Mouse (Mus musculus) liver, embryonic 11.5 days (tissue): ENCODE measurements around the gene Wipi1. TPM values are rescaled to one million over a fixed set of nuclear protein-coding genes. Genes with fewer than 3 reads are reported as not detected.

Experiments used
- ATAC-seq: fragments of 200-750 bp; cut with Nextera tagmentation; replicated peaks from 2 replicates; pipeline ENCODE4 v1.8.0; 2017; ENCODE audit warnings: moderate number of reproducible peaks, mild to moderate bottlenecking, moderate TSS enrichment, moderate library complexity; ENCODE audit not compliant: low FRiP score
- DNase-seq: peaks from one replicate; pipeline ENCODE4 v3.0.0-alpha.2; 2017; ENCODE audit warnings: low spot score
- H3K27ac ChIP-seq: fragments of 300-500 bp; sonication (generic); 2 replicates; pipeline ENCODE4 v1.5.1; 2014; ENCODE audit warnings: mild to moderate bottlenecking, low read depth, low read length, control low read depth
- H3K27me3 ChIP-seq: fragments of 300-500 bp; sonication (generic); replicated peaks from 2 replicates; pipeline ENCODE4 v1.6.1; 2014; ENCODE audit warnings: low read length, mixed read lengths; ENCODE audit not compliant: control insufficient read depth, insufficient read depth
- H3K36me3 ChIP-seq: fragments of 300-500 bp; sonication (generic); 2 replicates; pipeline ENCODE4 v1.6.1; 2014; ENCODE audit warnings: mild to moderate bottlenecking, low read length, moderate library complexity, mixed read lengths; ENCODE audit not compliant: control insufficient read depth, insufficient read depth
- H3K4me1 ChIP-seq: fragments of 300-500 bp; sonication (generic); replicated peaks from 2 replicates; pipeline ENCODE4 v1.6.1; 2014; ENCODE audit warnings: low read length, mixed read lengths; ENCODE audit not compliant: control insufficient read depth, insufficient read depth
- H3K4me2 ChIP-seq: fragments of 300-500 bp; sonication (generic); 2 replicates; pipeline ENCODE4 v1.6.1; 2014; ENCODE audit warnings: mild to moderate bottlenecking, control low read depth, moderate library complexity
- H3K4me3 ChIP-seq: fragments of 300-500 bp; sonication (generic); 2 replicates; pipeline ENCODE4 v1.5.1; 2014; ENCODE audit warnings: low read depth, low read length, control low read depth
- H3K9ac ChIP-seq: fragments of 300-500 bp; sonication (generic); 2 replicates; pipeline ENCODE4 v1.6.1; 2014; ENCODE audit warnings: low read depth, low read length, control low read depth
- H3K9me3 ChIP-seq: fragments of 300-500 bp; sonication (generic); 2 replicates; pipeline ENCODE4 v1.6.1; 2016; ENCODE audit warnings: low read length, inconsistent platforms, mixed read lengths; ENCODE audit not compliant: control insufficient read depth
- WGBS: fragments of 180-500 bp; shearing (Covaris S2); extraction: QIAGEN DNeasy Blood & Tissue Kit; methylation state at CpG from one replicate; pipeline ENCODE4 v1.1.7; 2014; 5-methylcytosine and 5-hydroxymethylcytosine counted together
- polyA plus RNA-seq: library from polyadenylated mRNA; unstranded; fragments of >200 nt; fragmentation: Nextera tagmentation; extraction: Ambion mirVana; gene quantifications from 2 replicates; pipeline ENCODE4 v1.2.1, GENCODE M21; 2014

Wipi1 gene
- polyA plus RNA-seq, 1 experiment from 2014 or later, result 21.8 TPM

GRCm38 (mm10) chr11:109612871-109613529 lies 1.2 kb upstream of the Wipi1 start:
- no peaks in the 10 kb centered on the region for H3K27me3 ChIP-seq
- ATAC-seq (peak; percentile 50), DNase-seq (no peak)
- H3K4me2 ChIP-seq, result peak overlapping the region; percentile 90
- H3K4me1 ChIP-seq, result peaks cover 52% of the 10 kb centered on the region
- 30% methylated on average over 7 of the region's 7 CpGs for WGBS
- H3K4me3 ChIP-seq, result peak overlapping the region; percentile 83
- no peaks in the 10 kb centered on the region for H3K36me3 ChIP-seq
- peak overlapping the region; percentile 94 for H3K27ac ChIP-seq
- H3K9ac ChIP-seq, result peak overlapping the region; percentile 53
- H3K9me3 ChIP-seq, result no peaks in the 10 kb centered on the region

GRCm38 (mm10) chr11:109610795-109611302 lies 918 bp downstream of the Wipi1 start:
- no peaks in the 10 kb centered on the region for H3K36me3 ChIP-seq
- peak overlapping the region; percentile 83 for H3K4me3 ChIP-seq
- no peaks in the 10 kb centered on the region for H3K9me3 ChIP-seq
- H3K4me2 ChIP-seq, result peak overlapping the region; percentile 90
- DNase-seq (no peak), ATAC-seq (peak; percentile 19)
- peaks cover 33% of the 10 kb centered on the region for H3K4me1 ChIP-seq
- peak overlapping the region; percentile 77 for H3K27ac ChIP-seq
- WGBS, result under 1% methylated on average over 26 of the region's 26 CpGs
- H3K27me3 ChIP-seq, result no peaks in the 10 kb centered on the region
- peak overlapping the region; percentile 87 for H3K9ac ChIP-seq

DNA sequence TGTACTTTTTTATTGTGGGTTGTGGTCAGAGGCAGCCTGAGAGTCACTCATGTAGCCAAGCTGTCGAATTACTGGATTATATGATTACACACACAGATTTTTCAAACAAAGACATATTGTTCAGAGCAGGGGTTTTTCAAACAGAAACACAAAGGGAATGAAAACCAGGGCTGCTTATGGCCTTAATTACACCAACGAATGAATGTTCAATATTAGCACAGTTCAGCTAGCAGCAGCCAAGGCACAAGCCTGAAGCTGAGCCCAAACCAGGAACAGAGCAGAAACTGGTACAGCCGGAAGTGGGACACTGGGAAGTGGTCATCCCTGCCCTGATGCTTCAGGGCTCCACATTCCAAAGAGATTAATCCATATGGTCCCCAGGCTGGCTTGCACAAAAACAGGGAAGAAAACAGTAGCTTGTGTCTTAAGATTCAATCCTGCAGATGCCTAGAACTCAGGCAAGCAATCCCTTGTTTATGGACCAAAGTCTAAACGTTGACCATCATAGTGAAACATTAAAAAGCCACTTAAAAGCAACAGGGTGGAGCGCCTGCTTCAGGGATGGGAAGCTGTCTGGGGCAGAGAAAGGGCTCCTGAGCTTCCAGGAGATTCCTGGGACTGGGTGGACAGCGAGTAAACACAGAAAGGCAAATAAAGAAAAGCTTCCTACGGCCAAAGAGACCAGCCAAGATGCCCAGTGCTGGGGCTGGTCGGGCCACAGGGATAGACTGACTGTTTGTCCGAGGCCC lies 1.5 kb downstream of the Wipi1 start:
- 32% methylated on average over 9 of the region's 9 CpGs for whole genome bisulfite sequencing
- H3K9me3 ChIP-seq, result no peaks in the 10 kb centered on the region
- no peak for DNase-seq
- H3K4me1 ChIP-seq, result peaks cover 32% of the 10 kb centered on the region
- H3K27me3 ChIP-seq, result no peaks in the 10 kb centered on the region
- peak overlapping the region; percentile 90 for H3K4me2 ChIP-seq
- no peak for ATAC-seq
- peak overlapping the region; percentile 77; the same call in 1 of the 2 replicates for H3K27ac ChIP-seq
- H3K9ac ChIP-seq, result peak overlapping the region; percentile 87
- no peaks in the 10 kb centered on the region for H3K36me3 ChIP-seq
- H3K4me3 ChIP-seq, result peak overlapping the region; percentile 83

- Histone ChIP-seq H3K4me1 (peaks cover 29% of the 10 kb centered on the region), H3K4me3 (no peak overlapping the region), H3K4me2 (peak overlapping the region; percentile 13), H3K9ac (no peak overlapping the region), H3K27me3 (no peaks in the 10 kb centered on the region), H3K9me3 (no peaks in the 10 kb centered on the region), H3K36me3 (no peaks in the 10 kb centered on the region), H3K27ac (no peak overlapping the region)
- ATAC-seq, result no peak
- 70% methylated on average over 6 of the region's 6 CpGs for WGBS
- DNase-seq, result no peak
These were observed 2.7 kb downstream of the Wipi1 start for GRCm38 (mm10) chr11:109608976-109609625.

DNA sequence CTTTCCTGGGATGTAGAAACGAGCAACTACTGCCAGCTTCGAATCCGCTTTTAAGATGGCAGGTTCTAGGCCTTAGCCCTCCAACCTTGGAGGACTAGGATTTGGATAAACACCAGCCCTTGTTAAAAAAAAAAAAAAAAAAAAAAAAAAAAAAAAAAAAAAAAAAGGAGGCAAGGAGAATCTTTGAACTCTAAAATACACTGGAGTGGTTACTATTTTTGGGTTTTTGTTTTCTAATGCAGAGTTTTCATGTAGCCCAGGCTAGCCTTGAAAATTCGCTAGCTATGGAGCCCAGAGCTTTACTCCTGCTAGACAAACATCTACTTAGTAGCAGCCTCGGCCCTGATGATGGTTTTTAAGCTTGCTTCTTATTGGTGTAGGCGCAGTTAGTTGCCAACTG lies 4.2 kb downstream of the Wipi1 start:
- no peak overlapping the region for H3K27ac ChIP-seq
- no peaks in the 10 kb centered on the region for H3K27me3 ChIP-seq
- H3K9me3 ChIP-seq, result no peaks in the 10 kb centered on the region
- H3K36me3 ChIP-seq, result no peaks in the 10 kb centered on the region; the same call in 1 of the 2 replicates
- H3K4me3 ChIP-seq, result no peak overlapping the region
- H3K4me1 ChIP-seq, result peaks cover 18% of the 10 kb centered on the region
- H3K9ac ChIP-seq, result no peak overlapping the region
- ATAC-seq (no peak), DNase-seq (no peak)
- no peak overlapping the region for H3K4me2 ChIP-seq
- WGBS, result 85% methylated on average over 6 of the region's 6 CpGs

GRCm38 (mm10) chr11:109598778-109599570 lies 12.8 kb downstream of the Wipi1 start:
- Histone ChIP-seq H3K27ac (no peak overlapping the region), H3K4me2 (no peak overlapping the region), H3K9me3 (no peaks in the 10 kb centered on the region), H3K36me3 (peaks cover 17% of the 10 kb centered on the region), H3K4me3 (no peak overlapping the region), H3K9ac (no peak overlapping the region), H3K4me1 (no peaks in the 10 kb centered on the region), H3K27me3 (no peaks in the 10 kb centered on the region)
- no peak for ATAC-seq
- DNase-seq, result no peak
- 80% methylated on average over 12 of the region's 12 CpGs for whole genome bisulfite sequencing

DNA sequence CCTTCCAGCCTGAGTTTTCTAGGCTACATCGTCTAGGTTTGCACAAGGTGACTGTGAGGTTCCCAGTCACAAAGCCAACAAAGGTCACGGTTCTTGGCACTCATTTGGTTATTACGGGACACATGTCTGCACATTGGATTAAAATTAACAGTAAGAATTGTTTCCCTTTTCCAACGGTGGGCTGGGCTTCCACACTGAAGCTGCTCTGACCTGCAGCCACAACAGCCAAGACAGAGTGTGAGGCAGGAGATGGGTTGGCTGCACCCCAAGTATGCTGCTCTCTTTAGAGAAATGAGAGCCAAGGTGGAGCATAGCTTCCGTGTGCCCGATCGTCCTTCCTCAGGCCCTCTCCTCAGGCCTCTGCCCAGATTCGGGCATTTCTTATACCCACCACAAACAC lies 17.0 kb downstream of the Wipi1 start:
- Histone ChIP-seq H3K36me3 (peaks cover 11% of the 10 kb centered on the region), H3K27ac (no peak overlapping the region), H3K9ac (no peak overlapping the region), H3K4me2 (no peak overlapping the region), H3K4me1 (no peaks in the 10 kb centered on the region), H3K9me3 (no peaks in the 10 kb centered on the region), H3K27me3 (no peaks in the 10 kb centered on the region), H3K4me3 (no peak overlapping the region)
- 91% methylated on average over 8 of the region's 8 CpGs for WGBS
- DNase-seq (no peak), ATAC-seq (no peak)
